In genomic region chr7:72100683-72101082, GRCm38 (mm10) we compare ENCODE assay signal across 24 mouse cellular contexts.
DNase-seq lines count a peak whose midpoint lies in the region; ATAC-seq and TF ChIP-seq lines count a peak whose summit lies in the region.
"Had no signal": no experiment of that assay in that cellular context is flagged by ENCODE, and none has a peak within 500 bp of the region (broad histone marks: within the 10 kb centered on the region; RNA-seq: fewer than 3 reads in every experiment).

No protein-coding gene starts in this region.

- no peaks in the 10 kb centered on the region for H3K4me1 ChIP-seq in embryonic facial prominence, embryonic 14.5 days (ENCODE audit: control insufficient read depth, insufficient read depth, low read length)
- H3K4me1 ChIP-seq in embryonic facial prominence, embryonic 10.5 days: peaks cover 8% of the 10 kb centered on the region
- H3K4me1 ChIP-seq in limb, embryonic 11.5 days (ENCODE audit: control insufficient read depth, insufficient read depth, low read length): peaks cover 5% of the 10 kb centered on the region; the same call in 1 of the 2 replicates
- H3K4me1 ChIP-seq in limb, embryonic 10.5 days: peaks cover 10% of the 10 kb centered on the region
- no peaks in the 10 kb centered on the region for H3K4me1 ChIP-seq in stomach, postnatal 0 days (replicated peaks; ENCODE audit: control insufficient read depth, insufficient read depth)
- H3K4me1 ChIP-seq: embryonic facial prominence, embryonic 15.5 days; heart, embryonic 15.5 days; hindbrain, embryonic 15.5 days had no signal

- H3K4me2 ChIP-seq in embryonic facial prominence, embryonic 14.5 days (ENCODE audit: low read depth, low read length): no peak overlapping the region
- H3K4me2 ChIP-seq in limb, embryonic 11.5 days (ENCODE audit: low read depth, severe bottlenecking): no peak overlapping the region
- H3K4me2 ChIP-seq in stomach, postnatal 0 days (replicated peaks; ENCODE audit: low read depth): no peak overlapping the region
- H3K4me2 ChIP-seq: embryonic facial prominence, embryonic 15.5 days; heart, embryonic 11.5 days; heart, embryonic 15.5 days; hindbrain, embryonic 15.5 days had no signal

- H3K36me3 ChIP-seq in embryonic facial prominence, embryonic 14.5 days (ENCODE audit: control insufficient read depth, insufficient read depth, low read length): no peaks in the 10 kb centered on the region
- no peaks in the 10 kb centered on the region for H3K36me3 ChIP-seq in embryonic facial prominence, embryonic 10.5 days (replicated peaks)
- H3K36me3 ChIP-seq in limb, embryonic 11.5 days (ENCODE audit: control insufficient read depth, insufficient read depth, low read length): no peaks in the 10 kb centered on the region
- no peaks in the 10 kb centered on the region for H3K36me3 ChIP-seq in limb, embryonic 10.5 days
- H3K36me3 ChIP-seq in C2C12 (ENCODE audit: control insufficient read depth, insufficient read depth): no peaks in the 10 kb centered on the region
- H3K36me3 ChIP-seq in stomach, postnatal 0 days (ENCODE audit: control insufficient read depth, insufficient read depth, low read length): no peaks in the 10 kb centered on the region
- H3K36me3 ChIP-seq: embryonic facial prominence, embryonic 15.5 days; forebrain, embryonic 10.5 days; heart, embryonic 15.5 days; hindbrain, embryonic 15.5 days had no signal

- no peak overlapping the region for H3K27ac ChIP-seq in embryonic facial prominence, embryonic 14.5 days (replicated peaks; ENCODE audit: low read depth, low read length)
- H3K27ac ChIP-seq in embryonic facial prominence, embryonic 10.5 days (replicated peaks): no peak overlapping the region
- H3K27ac ChIP-seq in limb, embryonic 11.5 days (replicated peaks; ENCODE audit: low read depth, low read length): no peak overlapping the region
- no peak overlapping the region for H3K27ac ChIP-seq in limb, embryonic 10.5 days
- no peak overlapping the region for H3K27ac ChIP-seq in stomach, postnatal 0 days (replicated peaks)
- H3K27ac ChIP-seq: embryonic facial prominence, embryonic 15.5 days; forebrain, embryonic 10.5 days; heart, adult 2 months; heart, embryonic 15.5 days; hindbrain, embryonic 15.5 days had no signal

- no peaks in the 10 kb centered on the region for H3K79me3 ChIP-seq in C2C12 (ENCODE audit: low read depth)

- peak; percentile 38 for DNase-seq in embryonic facial prominence, embryonic 14.5 days (ENCODE audit: low spot score)
- no peak for DNase-seq in embryonic facial prominence, embryonic 10.5 days (ENCODE audit: low spot score)
- peak; percentile 22 for DNase-seq in limb, embryonic 11.5 days (ENCODE audit: low spot score)
- DNase-seq in limb, embryonic 10.5 days (ENCODE audit: low spot score): no peak
- peak; percentile 34 for DNase-seq in mesoderm, embryonic 11.5 days (ENCODE audit: low read depth, low spot score)
- DNase-seq in stomach, postnatal 0 days (ENCODE audit: low spot score): no peak
- DNase-seq: adrenal gland, postnatal 14 days; B cell, adult 2 months; cerebellum, adult 18-20 months; cerebellum, adult 9-11 months; cerebellum, postnatal 36 days; gastrocnemius, postnatal 14 days; heart, adult 2 months; heart, postnatal 14 days had no signal

- no peak for TF ChIP-seq EP300 in stomach, postnatal 0 days (optimal IDR thresholded peaks at IDR 0.05)

- TF ChIP-seq CTCF in C2C12 (IDR thresholded peaks at IDR 0.05; ENCODE audit: control insufficient read depth, insufficient read depth, insufficient read length): no peak
- no peak for TF ChIP-seq CTCF in stomach, postnatal 0 days (IDR thresholded peaks at IDR 0.05; ENCODE audit: low read depth)

- H3ac ChIP-seq in C2C12 (ENCODE audit: control insufficient read depth, insufficient read length, low read depth): no peak overlapping the region

- ATAC-seq in embryonic facial prominence, embryonic 14.5 days (ENCODE audit: low read depth): peak; percentile 53; the same call in 1 of the 2 replicates
- ATAC-seq in limb, embryonic 11.5 days (ENCODE audit: insufficient number of reproducible peaks, low FRiP score, low TSS enrichment, low read depth): no peak
- ATAC-seq in stomach, postnatal 0 days (ENCODE audit: low FRiP score, low TSS enrichment): no peak
- ATAC-seq: activated CD4-positive, CD25-positive, alpha-beta regulatory T cell, adult 4 months; forebrain, embryonic 14.5 days; Patski had no signal

- H3K79me2 ChIP-seq in C2C12 (ENCODE audit: control insufficient read depth, insufficient read depth): no peaks in the 10 kb centered on the region

- H3K4me3 ChIP-seq in embryonic facial prominence, embryonic 14.5 days (ENCODE audit: low read depth, low read length): no peak overlapping the region
- no peak overlapping the region for H3K4me3 ChIP-seq in embryonic facial prominence, embryonic 10.5 days
- no peak overlapping the region for H3K4me3 ChIP-seq in limb, embryonic 11.5 days (ENCODE audit: low read depth, low read length)
- H3K4me3 ChIP-seq in limb, embryonic 10.5 days: no peak overlapping the region
- no peak overlapping the region for H3K4me3 ChIP-seq in C2C12 (ENCODE audit: insufficient read depth, poor library complexity, severe bottlenecking)
- H3K4me3 ChIP-seq in stomach, postnatal 0 days (ENCODE audit: low read depth, low read length): no peak overlapping the region
- H3K4me3 ChIP-seq: embryonic facial prominence, embryonic 15.5 days; erythroblast, embryonic 14.5 days; forebrain, embryonic 10.5 days; heart, adult 2 months; heart, embryonic 15.5 days; hindbrain, embryonic 15.5 days had no signal

- WGBS in embryonic facial prominence, embryonic 14.5 days: 60% methylated on average over 5 of the region's 5 CpGs
- 72% methylated on average over 5 of the region's 5 CpGs for WGBS in embryonic facial prominence, embryonic 10.5 days
- 66% methylated on average over 5 of the region's 5 CpGs for WGBS in limb, embryonic 11.5 days
- WGBS in limb, embryonic 10.5 days: 86% methylated on average over 5 of the region's 5 CpGs
- WGBS in stomach, postnatal 0 days: 59% methylated on average over 5 of the region's 5 CpGs

- no peak overlapping the region for H3K9ac ChIP-seq in embryonic facial prominence, embryonic 14.5 days (ENCODE audit: low read depth, low read length)
- H3K9ac ChIP-seq in limb, embryonic 11.5 days (ENCODE audit: low read length): no peak overlapping the region
- no peak overlapping the region for H3K9ac ChIP-seq in stomach, postnatal 0 days (ENCODE audit: low read length)
- H3K9ac ChIP-seq: embryonic facial prominence, embryonic 15.5 days; heart, embryonic 15.5 days; hindbrain, embryonic 15.5 days had no signal

- no peaks in the 10 kb centered on the region for H3K9me3 ChIP-seq in embryonic facial prominence, embryonic 14.5 days (ENCODE audit: control insufficient read depth, low read length)
- H3K9me3 ChIP-seq in embryonic facial prominence, embryonic 10.5 days: no peaks in the 10 kb centered on the region
- H3K9me3 ChIP-seq in limb, embryonic 11.5 days (ENCODE audit: control insufficient read depth, low read length): no peaks in the 10 kb centered on the region
- H3K9me3 ChIP-seq in limb, embryonic 10.5 days (replicated peaks): no peaks in the 10 kb centered on the region
- no peaks in the 10 kb centered on the region for H3K9me3 ChIP-seq in stomach, postnatal 0 days (ENCODE audit: control insufficient read depth, low read length)
- H3K9me3 ChIP-seq: embryonic facial prominence, embryonic 15.5 days; forebrain, embryonic 10.5 days; heart, embryonic 15.5 days; hindbrain, embryonic 15.5 days had no signal

- no peaks in the 10 kb centered on the region for H3K27me3 ChIP-seq in embryonic facial prominence, embryonic 14.5 days (replicated peaks; ENCODE audit: control insufficient read depth, insufficient read depth, low read length)
- no peaks in the 10 kb centered on the region for H3K27me3 ChIP-seq in embryonic facial prominence, embryonic 10.5 days (replicated peaks; ENCODE audit: low read depth, poor library complexity, severe bottlenecking)
- H3K27me3 ChIP-seq in limb, embryonic 11.5 days (ENCODE audit: control insufficient read depth, insufficient read depth, low read length): no peaks in the 10 kb centered on the region
- no peaks in the 10 kb centered on the region for H3K27me3 ChIP-seq in limb, embryonic 10.5 days (ENCODE audit: low read depth, poor library complexity, severe bottlenecking)
- H3K27me3 ChIP-seq in C2C12 (ENCODE audit: control insufficient read depth, insufficient read depth, insufficient read length): no peaks in the 10 kb centered on the region
- H3K27me3 ChIP-seq in stomach, postnatal 0 days (ENCODE audit: control insufficient read depth, insufficient read depth, low read length): no peaks in the 10 kb centered on the region
- H3K27me3 ChIP-seq: embryonic facial prominence, embryonic 15.5 days; heart, embryonic 15.5 days; hindbrain, embryonic 15.5 days; Patski had no signal

TF ChIP-seq in C2C12, 6 proteins besides CTCF, POLR2A, EP300 and RAD21:
- TF ChIP-seq MYOD1 (IDR thresholded peaks at IDR 0.05; ENCODE audit: control insufficient read depth, insufficient read length, low read depth) (peak; percentile 13), MYOG (IDR thresholded peaks at IDR 0.05; ENCODE audit: control insufficient read depth, extremely low read depth, insufficient read length) (no peak), CEBPB (IDR thresholded peaks at IDR 0.05; ENCODE audit: low read depth) (no peak)

Comparison
In these comparisons a context has a peak if more than half of its experiments do, and no peak if none do; other contexts are left out.
1. DNase-seq: peak in embryonic facial prominence, embryonic 14.5 days (single experiment), limb, embryonic 11.5 days (single experiment) and mesoderm, embryonic 11.5 days (single experiment); none in embryonic facial prominence, embryonic 10.5 days (single experiment), limb, embryonic 10.5 days (single experiment) and stomach, postnatal 0 days (single experiment).